Mouse (Mus musculus) embryonic facial prominence, embryonic 11.5 days (tissue): ENCODE measurements at regions not wholly inside any gene's neighbourhood (a gene's known extent, or its start where the extent isn't known, plus 50 kb on each side); places are given as distances from the start of the nearest gene placed in this dataset.

Experiments used
- ATAC-seq: fragments of 200-750 bp; cut with Nextera tagmentation; replicated peaks from 2 replicates; pipeline ENCODE4 v1.8.0; 2017; ENCODE audit warnings: low read depth; ENCODE audit not compliant: insufficient number of reproducible peaks, low FRiP score, low TSS enrichment
- DNase-seq: peaks from one replicate; pipeline ENCODE4 v3.0.0-alpha.2; 2015; ENCODE audit warnings: low spot score
- H3K27ac ChIP-seq: fragments of 300-500 bp; sonication (generic); replicated peaks from 2 replicates; pipeline ENCODE4 v1.5.1; 2014; ENCODE audit warnings: mild to moderate bottlenecking, low read depth, low read length, control low read depth
- H3K27me3 ChIP-seq: fragments of 300-500 bp; sonication (generic); 2 replicates; pipeline ENCODE4 v1.6.1; 2014; ENCODE audit warnings: mild to moderate bottlenecking, low read length, moderate library complexity, mixed read lengths; ENCODE audit not compliant: control insufficient read depth, insufficient read depth
- H3K36me3 ChIP-seq: fragments of 300-500 bp; sonication (generic); replicated peaks from 2 replicates; pipeline ENCODE4 v1.6.1; 2014; ENCODE audit warnings: low read depth, mild to moderate bottlenecking, low read length, moderate library complexity, mixed read lengths; ENCODE audit not compliant: control insufficient read depth, insufficient read depth
- H3K4me1 ChIP-seq: fragments of 300-500 bp; sonication (generic); 2 replicates; pipeline ENCODE4 v1.6.1; 2014; ENCODE audit warnings: low read length, mixed read lengths; ENCODE audit not compliant: control insufficient read depth, insufficient read depth
- H3K4me2 ChIP-seq: fragments of 300-500 bp; sonication (generic); 2 replicates; pipeline ENCODE4 v1.6.1; 2014; ENCODE audit warnings: low read depth, mild to moderate bottlenecking, control low read depth, low read length, moderate library complexity
- H3K4me3 ChIP-seq: fragments of 300-500 bp; sonication (generic); 2 replicates; pipeline ENCODE4 v1.5.1; 2014; ENCODE audit warnings: low read depth, low read length, control low read depth
- H3K9ac ChIP-seq: fragments of 300-500 bp; sonication (generic); replicated peaks from 2 replicates; pipeline ENCODE4 v1.6.1; 2014; ENCODE audit warnings: mild to moderate bottlenecking, control low read depth, low read length
- H3K9me3 ChIP-seq: fragments of 300-500 bp; sonication (generic); replicated peaks from 2 replicates; pipeline ENCODE4 v1.6.1; 2016; ENCODE audit warnings: mild to moderate bottlenecking, low read length, inconsistent platforms, mixed read lengths; ENCODE audit not compliant: control insufficient read depth
- WGBS: fragments of 180-500 bp; shearing (Covaris S2); extraction: QIAGEN DNeasy Blood & Tissue Kit; methylation state at CpG from one replicate; pipeline ENCODE4 v1.1.7; 2014; 5-methylcytosine and 5-hydroxymethylcytosine counted together

GRCm38 (mm10) chr10:43743188-43744120, 158.1 kb downstream of the Qrsl1 start:
- H3K4me3 ChIP-seq: no peak overlapping the region
- H3K9me3 ChIP-seq: no peaks in the 10 kb centered on the region
- no peak for ATAC-seq
- DNase-seq: no peak
- no peaks in the 10 kb centered on the region for H3K36me3 ChIP-seq
- no peak overlapping the region for H3K9ac ChIP-seq
- 94% methylated on average over 7 of the region's 7 CpGs for WGBS
- no peaks in the 10 kb centered on the region; the same call in 1 of the 2 replicates for H3K4me1 ChIP-seq
- no peak overlapping the region for H3K27ac ChIP-seq
- no peaks in the 10 kb centered on the region; the same call in 1 of the 2 replicates for H3K27me3 ChIP-seq
- no peak overlapping the region for H3K4me2 ChIP-seq

- H3K27ac ChIP-seq: no peak overlapping the region
- H3K36me3 ChIP-seq: no peaks in the 10 kb centered on the region
- H3K27me3 ChIP-seq: no peaks in the 10 kb centered on the region; the same call in 1 of the 2 replicates
- no peaks in the 10 kb centered on the region for H3K9me3 ChIP-seq
- H3K4me1 ChIP-seq: no peaks in the 10 kb centered on the region; the same call in 1 of the 2 replicates
- no peak overlapping the region for H3K9ac ChIP-seq
- no peak for DNase-seq
- no peak overlapping the region for H3K4me2 ChIP-seq
- H3K4me3 ChIP-seq: no peak overlapping the region
- no peak for ATAC-seq
- 76% methylated on average over 8 of the region's 8 CpGs for WGBS
These were observed 155.5 kb downstream of the Qrsl1 start for GRCm38 (mm10) chr10:43745931-43746630.

GRCm38 (mm10) chr10:43746631-43747001, 154.9 kb downstream of the Qrsl1 start:
- no peaks in the 10 kb centered on the region; the same call in 1 of the 2 replicates for H3K4me1 ChIP-seq
- no peak overlapping the region for H3K4me3 ChIP-seq
- H3K27ac ChIP-seq: no peak overlapping the region
- no peaks in the 10 kb centered on the region for H3K36me3 ChIP-seq
- H3K4me2 ChIP-seq: no peak overlapping the region
- WGBS: 100% methylated on average over 1 of the region's 1 CpGs
- no peak for DNase-seq
- no peak for ATAC-seq
- no peak overlapping the region for H3K9ac ChIP-seq
- no peaks in the 10 kb centered on the region; the same call in 1 of the 2 replicates for H3K27me3 ChIP-seq
- H3K9me3 ChIP-seq: no peaks in the 10 kb centered on the region

- no peak overlapping the region for H3K9ac ChIP-seq
- no peaks in the 10 kb centered on the region for H3K9me3 ChIP-seq
- no peak overlapping the region for H3K4me2 ChIP-seq
- no peak for DNase-seq
- H3K27me3 ChIP-seq: no peaks in the 10 kb centered on the region; the same call in 1 of the 2 replicates
- no peak overlapping the region for H3K27ac ChIP-seq
- H3K4me3 ChIP-seq: no peak overlapping the region
- 92% methylated on average over 4 of the region's 4 CpGs for WGBS
- ATAC-seq: no peak
- H3K36me3 ChIP-seq: no peaks in the 10 kb centered on the region
- no peaks in the 10 kb centered on the region; the same call in 1 of the 2 replicates for H3K4me1 ChIP-seq
These were observed 154.0 kb downstream of the Qrsl1 start for GRCm38 (mm10) chr10:43747541-43747940.

- DNase-seq: no peak
- H3K4me1 ChIP-seq: no peaks in the 10 kb centered on the region; the same call in 1 of the 2 replicates
- WGBS: 86% methylated on average over 3 of the region's 3 CpGs
- no peaks in the 10 kb centered on the region; the same call in 1 of the 2 replicates for H3K27me3 ChIP-seq
- no peak overlapping the region for H3K9ac ChIP-seq
- no peak overlapping the region for H3K4me3 ChIP-seq
- H3K9me3 ChIP-seq: no peaks in the 10 kb centered on the region
- H3K4me2 ChIP-seq: no peak overlapping the region
- H3K27ac ChIP-seq: no peak overlapping the region
- ATAC-seq: no peak
- H3K36me3 ChIP-seq: no peaks in the 10 kb centered on the region
These were observed 153.2 kb downstream of the Qrsl1 start for GRCm38 (mm10) chr10:43748300-43748699.

GRCm38 (mm10) chr10:43749496-43750110, 151.9 kb downstream of the Qrsl1 start:
- Histone ChIP-seq H3K27me3 (no peaks in the 10 kb centered on the region; the same call in 1 of the 2 replicates), H3K9me3 (no peaks in the 10 kb centered on the region), H3K27ac (no peak overlapping the region), H3K9ac (no peak overlapping the region), H3K4me2 (no peak overlapping the region), H3K4me1 (no peaks in the 10 kb centered on the region; the same call in 1 of the 2 replicates), H3K4me3 (no peak overlapping the region), H3K36me3 (no peaks in the 10 kb centered on the region)
- WGBS: 99% methylated on average over 4 of the region's 4 CpGs
- DNase-seq: no peak
- ATAC-seq: no peak

GRCm38 (mm10) chr10:43750401-43750800, 151.1 kb downstream of the Qrsl1 start:
- ATAC-seq (no peak), DNase-seq (no peak)
- Histone ChIP-seq H3K27ac (no peak overlapping the region), H3K36me3 (no peaks in the 10 kb centered on the region), H3K9ac (no peak overlapping the region), H3K27me3 (no peaks in the 10 kb centered on the region; the same call in 1 of the 2 replicates), H3K4me1 (no peaks in the 10 kb centered on the region; the same call in 1 of the 2 replicates), H3K4me2 (no peak overlapping the region), H3K9me3 (no peaks in the 10 kb centered on the region), H3K4me3 (no peak overlapping the region)
- WGBS: 77% methylated on average over 6 of the region's 6 CpGs
